24 mouse cellular contexts compared by ENCODE assay signal in the genomic region with DNA sequence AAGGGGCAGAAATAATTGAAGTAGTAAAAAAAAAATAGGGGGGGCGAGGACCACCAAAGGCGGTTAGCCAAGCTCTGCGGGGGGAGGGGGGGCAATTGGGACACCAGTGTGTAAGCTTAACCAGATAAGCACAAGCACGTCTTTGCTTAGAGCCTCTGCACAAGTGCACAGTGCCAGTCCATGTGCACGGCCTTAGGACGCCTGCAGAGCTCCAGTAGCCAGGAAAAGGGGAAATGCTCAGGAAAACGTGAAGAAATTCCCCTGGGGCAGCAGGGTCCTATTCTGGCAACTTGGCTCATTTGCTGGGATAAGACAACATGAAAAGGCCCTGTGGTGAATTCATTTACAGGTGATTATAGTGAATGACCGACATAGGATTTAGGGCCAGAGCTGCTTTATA.
DNase-seq lines count a peak whose midpoint lies in the region; ATAC-seq and TF ChIP-seq lines count a peak whose summit lies in the region.
"Had no signal": no experiment of that assay in that cellular context is flagged by ENCODE, and none has a peak within 500 bp of the region (broad histone marks: within the 10 kb centered on the region; RNA-seq: fewer than 3 reads in every experiment).

No protein-coding gene starts in this region.

- H3K27ac ChIP-seq in forebrain, embryonic 12.5 days: no peak overlapping the region
- no peak overlapping the region for H3K27ac ChIP-seq in forebrain, postnatal 0 days (ENCODE audit: low read depth, low read length)
- H3K27ac ChIP-seq in limb, embryonic 11.5 days (replicated peaks; ENCODE audit: low read depth, low read length): no peak overlapping the region
- no peak overlapping the region for H3K27ac ChIP-seq in limb, embryonic 10.5 days
- peak overlapping the region; percentile 49; the same call in 1 of the 2 replicates for H3K27ac ChIP-seq in forebrain, embryonic 14.5 days (ENCODE audit: low read depth, low read length)
- H3K27ac ChIP-seq: embryonic facial prominence, embryonic 10.5 days; embryonic facial prominence, embryonic 13.5 days; gastrocnemius, adult 2 months; hindbrain, embryonic 14.5 days; hindbrain, postnatal 0 days had no signal

- no peak for TF ChIP-seq CTCF in forebrain, postnatal 0 days (IDR thresholded peaks at IDR 0.05; ENCODE audit: low read depth)
- TF ChIP-seq CTCF in brain, embryonic 14.5 days (IDR thresholded peaks at IDR 0.05; ENCODE audit: borderline replicate concordance, extremely low read depth, insufficient read depth, insufficient read length): no peak

- H3K4me1 ChIP-seq in forebrain, embryonic 12.5 days: 0 out of 2 replicates have a peak, but pooled peaks cover 7% of the 10 kb centered on the region
- H3K4me1 ChIP-seq in forebrain, postnatal 0 days (ENCODE audit: insufficient read depth): no peaks in the 10 kb centered on the region
- H3K4me1 ChIP-seq in limb, embryonic 11.5 days (ENCODE audit: control insufficient read depth, insufficient read depth, low read length): peaks cover 4% of the 10 kb centered on the region; the same call in 1 of the 2 replicates
- H3K4me1 ChIP-seq in limb, embryonic 10.5 days: peaks cover 33% of the 10 kb centered on the region
- H3K4me1 ChIP-seq in forebrain, embryonic 14.5 days (ENCODE audit: control insufficient read depth, insufficient read depth, low read length): peaks cover 14% of the 10 kb centered on the region; the same call in 1 of the 2 replicates

- no peaks in the 10 kb centered on the region for H3K36me3 ChIP-seq in forebrain, embryonic 12.5 days (replicated peaks)
- H3K36me3 ChIP-seq in forebrain, postnatal 0 days (ENCODE audit: insufficient read depth): no peaks in the 10 kb centered on the region
- H3K36me3 ChIP-seq in limb, embryonic 11.5 days (ENCODE audit: control insufficient read depth, insufficient read depth, low read length): no peaks in the 10 kb centered on the region
- no peaks in the 10 kb centered on the region for H3K36me3 ChIP-seq in limb, embryonic 10.5 days
- H3K36me3 ChIP-seq in forebrain, embryonic 14.5 days (ENCODE audit: control insufficient read depth, insufficient read depth, low read length): no peaks in the 10 kb centered on the region

- H3K9ac ChIP-seq in forebrain, embryonic 12.5 days: no peak overlapping the region
- no peak overlapping the region for H3K9ac ChIP-seq in forebrain, postnatal 0 days
- no peak overlapping the region for H3K9ac ChIP-seq in limb, embryonic 11.5 days (ENCODE audit: low read length)
- no peak overlapping the region for H3K9ac ChIP-seq in forebrain, embryonic 14.5 days (ENCODE audit: low read length)
- H3K9ac ChIP-seq: embryonic facial prominence, embryonic 13.5 days; hindbrain, embryonic 14.5 days had no signal

- WGBS in forebrain, embryonic 12.5 days: 48% methylated on average over 8 of the region's 8 CpGs
- 40% methylated on average over 8 of the region's 8 CpGs for WGBS in forebrain, postnatal 0 days
- WGBS in limb, embryonic 11.5 days: 33% methylated on average over 8 of the region's 8 CpGs
- WGBS in limb, embryonic 10.5 days: 67% methylated on average over 8 of the region's 8 CpGs
- WGBS in forebrain, embryonic 14.5 days: 33% methylated on average over 8 of the region's 8 CpGs

- no peak for TF ChIP-seq POLR2A in brain, embryonic 14.5 days (IDR thresholded peaks at IDR 0.05; ENCODE audit: borderline replicate concordance, extremely low read depth, insufficient read depth, insufficient read length, poor library complexity, severe bottlenecking)

- no peaks in the 10 kb centered on the region for H3K27me3 ChIP-seq in forebrain, embryonic 12.5 days
- no peaks in the 10 kb centered on the region for H3K27me3 ChIP-seq in forebrain, postnatal 0 days (ENCODE audit: insufficient read depth, low read length)
- no peaks in the 10 kb centered on the region for H3K27me3 ChIP-seq in limb, embryonic 11.5 days (ENCODE audit: control insufficient read depth, insufficient read depth, low read length)
- no peaks in the 10 kb centered on the region for H3K27me3 ChIP-seq in limb, embryonic 10.5 days (ENCODE audit: low read depth, poor library complexity, severe bottlenecking)
- H3K27me3 ChIP-seq in forebrain, embryonic 14.5 days (replicated peaks; ENCODE audit: control insufficient read depth, insufficient read depth, low read length): no peaks in the 10 kb centered on the region
- H3K27me3 ChIP-seq: embryonic facial prominence, embryonic 13.5 days had no signal

- no peak overlapping the region for H3K4me2 ChIP-seq in forebrain, embryonic 12.5 days
- no peak overlapping the region for H3K4me2 ChIP-seq in forebrain, postnatal 0 days (ENCODE audit: low read depth)
- H3K4me2 ChIP-seq in limb, embryonic 11.5 days (ENCODE audit: low read depth, severe bottlenecking): no peak overlapping the region
- H3K4me2 ChIP-seq in forebrain, embryonic 14.5 days (ENCODE audit: low read length): no peak overlapping the region
- H3K4me2 ChIP-seq: embryonic facial prominence, embryonic 13.5 days; heart, embryonic 11.5 days; hindbrain, embryonic 14.5 days had no signal

- ATAC-seq in forebrain, embryonic 12.5 days (ENCODE audit: low FRiP score): 0 out of 2 replicates have a peak, but pooled peaks have one; percentile 33
- ATAC-seq in forebrain, postnatal 0 days: no peak
- ATAC-seq in limb, embryonic 11.5 days (ENCODE audit: insufficient number of reproducible peaks, low FRiP score, low TSS enrichment, low read depth): no peak
- peak; percentile 18; the same call in 1 of the 2 replicates for ATAC-seq in forebrain, embryonic 14.5 days
- ATAC-seq in CD4-positive, CD25-positive, alpha-beta regulatory T cell, adult 4 months: no peak
- ATAC-seq: hindbrain, postnatal 0 days; inflammation-experienced regulatory T-cells, adult 6 months; intestine, embryonic 16.5 days had no signal

- no peak for DNase-seq in forebrain, postnatal 0 days
- DNase-seq in limb, embryonic 11.5 days (ENCODE audit: low spot score): peak; percentile 31
- no peak for DNase-seq in limb, embryonic 10.5 days (ENCODE audit: low spot score)
- DNase-seq in brain, embryonic 14.5 days (ENCODE audit: low read depth): peak; percentile 70
- peak; percentile 59 for DNase-seq in forebrain, embryonic 14.5 days (ENCODE audit: low spot score)
- no peak for DNase-seq in retina, postnatal 1 day
- DNase-seq: adrenal gland, adult 2 months; B cell, adult 2 months; cerebellum, adult 11-12 months; cerebellum, adult 8-10 months; cerebellum, postnatal 36 days; gastrocnemius, adult 2 months; gastrocnemius, postnatal 14 days; heart, adult 11 months had no signal

- no peaks in the 10 kb centered on the region for H3K9me3 ChIP-seq in forebrain, embryonic 12.5 days
- no peaks in the 10 kb centered on the region for H3K9me3 ChIP-seq in forebrain, postnatal 0 days (ENCODE audit: low read length)
- no peaks in the 10 kb centered on the region; the same call in 1 of the 2 replicates for H3K9me3 ChIP-seq in limb, embryonic 11.5 days (ENCODE audit: control insufficient read depth, low read length)
- H3K9me3 ChIP-seq in limb, embryonic 10.5 days (replicated peaks): no peaks in the 10 kb centered on the region
- no peaks in the 10 kb centered on the region for H3K9me3 ChIP-seq in forebrain, embryonic 14.5 days (replicated peaks; ENCODE audit: control insufficient read depth, low read length)
- H3K9me3 ChIP-seq: embryonic facial prominence, embryonic 10.5 days had no signal

- H3K4me3 ChIP-seq in forebrain, embryonic 12.5 days (replicated peaks): no peak overlapping the region
- no peak overlapping the region for H3K4me3 ChIP-seq in forebrain, postnatal 0 days (ENCODE audit: low read depth, low read length)
- H3K4me3 ChIP-seq in limb, embryonic 11.5 days (ENCODE audit: low read depth, low read length): no peak overlapping the region
- no peak overlapping the region for H3K4me3 ChIP-seq in limb, embryonic 10.5 days
- no peak overlapping the region for H3K4me3 ChIP-seq in forebrain, embryonic 14.5 days (ENCODE audit: low read depth, low read length)
- H3K4me3 ChIP-seq: embryonic facial prominence, embryonic 10.5 days; embryonic facial prominence, embryonic 13.5 days; erythroblast, embryonic 14.5 days; gastrocnemius, adult 2 months had no signal

Comparison
In these comparisons a context has a peak if more than half of its experiments do, and no peak if none do; other contexts are left out.
1. ATAC-seq: peak in forebrain, embryonic 12.5 days (single experiment) and forebrain, embryonic 14.5 days (single experiment); none in forebrain, postnatal 0 days (single experiment), limb, embryonic 11.5 days (single experiment) and CD4-positive, CD25-positive, alpha-beta regulatory T cell, adult 4 months (single experiment).
2. DNase-seq: peak in limb, embryonic 11.5 days (single experiment), brain, embryonic 14.5 days (single experiment) and forebrain, embryonic 14.5 days (single experiment); none in forebrain, postnatal 0 days (single experiment), limb, embryonic 10.5 days (single experiment) and retina, postnatal 1 day (single experiment).